Mouse (Mus musculus) myocyte (in vitro differentiated cells): ENCODE results near the gene Gtf3c1.

Experiments used
- CEBPB ChIP-seq: IDR thresholded peaks from 2 replicates; pipeline ENCODE4 v1.6.1; 2011; ENCODE audit warnings: mild to moderate bottlenecking, moderate library complexity; ENCODE audit not compliant: poor library complexity, insufficient read depth, severe bottlenecking
- E2F4 ChIP-seq: IDR thresholded peaks from one replicate; pipeline ENCODE4 v1.6.1; 2011; ENCODE audit warnings: mild to moderate bottlenecking, control low read depth, moderate library complexity; ENCODE audit not compliant: insufficient read depth
- MAX ChIP-seq: IDR thresholded peaks from one replicate; pipeline ENCODE4 v1.6.1; 2011; ENCODE audit warnings: low read depth, mild to moderate bottlenecking, control low read depth
- MYOG ChIP-seq, 3 experiments: IDR thresholded peaks; one replicate each; pipeline ENCODE4 v1.6.1; 2011; ENCODE audit warnings: control low read depth in 2 of 3, low read depth in 2 of 3, mild to moderate bottlenecking in 2 of 3; ENCODE audit not compliant: insufficient read length in 2 of 3, control insufficient read depth in 1 of 3, insufficient read depth in 1 of 3
- POLR2A ChIP-seq: IDR thresholded peaks from one replicate; pipeline ENCODE4 v1.6.1; 2011; ENCODE audit warnings: low read depth, mild to moderate bottlenecking, control low read depth, moderate library complexity; ENCODE audit not compliant: insufficient read length
- POLR2AphosphoS2 ChIP-seq: IDR thresholded peaks from one replicate; pipeline ENCODE4 v1.6.1; 2011; ENCODE audit warnings: low read depth, control low read depth; ENCODE audit not compliant: insufficient read length
- REST ChIP-seq: IDR thresholded peaks from one replicate; pipeline ENCODE4 v1.6.1; 2011; ENCODE audit warnings: mild to moderate bottlenecking, control low read depth, moderate library complexity; ENCODE audit not compliant: insufficient read depth, insufficient read length
- SRF ChIP-seq: IDR thresholded peaks from one replicate; pipeline ENCODE4 v1.6.1; 2011; ENCODE audit warnings: low read depth; ENCODE audit not compliant: control insufficient read depth, insufficient read length
- TCF12 ChIP-seq: IDR thresholded peaks from one replicate; pipeline ENCODE4 v1.6.1; 2011; ENCODE audit warnings: mild to moderate bottlenecking, control low read depth; ENCODE audit not compliant: poor library complexity, insufficient read depth, severe bottlenecking
- TCF3 ChIP-seq: IDR thresholded peaks from one replicate; pipeline ENCODE4 v1.6.1; 2011; ENCODE audit warnings: low read depth, control low read depth; ENCODE audit not compliant: insufficient read length
- USF1 ChIP-seq: IDR thresholded peaks from one replicate; pipeline ENCODE4 v1.6.1; 2011; ENCODE audit warnings: low read depth, mild to moderate bottlenecking, control low read depth, moderate library complexity

DNA sequence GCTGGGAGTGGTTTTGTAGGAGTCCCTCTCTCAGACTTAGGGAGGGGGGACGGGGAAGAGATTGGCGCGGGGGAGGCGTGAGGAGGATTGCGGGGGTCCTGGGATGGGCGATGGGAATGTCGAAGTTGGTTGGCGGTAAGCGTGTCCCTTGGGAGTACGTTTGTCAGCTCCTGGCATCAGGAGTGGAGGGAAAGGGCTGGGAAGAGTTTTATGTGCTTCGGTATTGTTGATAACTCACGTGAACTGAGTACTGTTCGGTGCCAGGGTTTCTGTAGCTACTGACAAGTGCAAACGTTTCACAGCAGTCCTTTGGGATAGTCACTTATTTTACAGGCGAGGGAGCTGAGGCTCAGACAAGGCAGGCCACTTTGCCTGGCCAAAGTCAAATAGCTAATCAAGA, 520 bp upstream of the Gtf3c1 start:
- TF ChIP-seq POLR2A: no peak
- no peak for TF ChIP-seq CEBPB
- TF ChIP-seq E2F4: no peak
- no peak for TF ChIP-seq POLR2AphosphoS2
- no peak for TF ChIP-seq MAX
- no peak for TF ChIP-seq USF1
- no peak for TF ChIP-seq MYOG (IDR thresholded peaks at IDR 0.05; ENCODE audit: control insufficient read depth in 1 of 3, insufficient read depth in 1 of 3, insufficient read length in 2 of 3, low read depth in 2 of 3)
- no peak for TF ChIP-seq REST
- TF ChIP-seq SRF: no peak
- TF ChIP-seq TCF3: no peak
- TF ChIP-seq TCF12: no peak
